In genomic region chr16:24153943-24154342, GRCm38 (mm10) we compare ENCODE assay signal across 13 mouse cellular contexts.
DNase-seq lines count a peak whose midpoint lies in the region; ATAC-seq and TF ChIP-seq lines count a peak whose summit lies in the region.
"Had no signal": no experiment of that assay in that cellular context is flagged by ENCODE, and none has a peak within 500 bp of the region (broad histone marks: within the 10 kb centered on the region; RNA-seq: fewer than 3 reads in every experiment).

No protein-coding gene starts in this region.

- TF ChIP-seq CTCF in thymus, adult 2 months (IDR thresholded peaks at IDR 0.05; ENCODE audit: borderline replicate concordance, control insufficient read depth, extremely low read depth, insufficient read depth, low read length, poor library complexity): no peak

- no peak overlapping the region for H3K4me3 ChIP-seq in thymus, adult 2 months (ENCODE audit: control insufficient read depth, insufficient read depth, low read length)
- H3K4me3 ChIP-seq: forebrain, embryonic 12.5 days; heart, embryonic 15.5 days had no signal

- ATAC-seq in inflammation-experienced regulatory T-cells, adult 6 months: peak; percentile 28

- H3K27ac ChIP-seq in thymus, adult 2 months (ENCODE audit: control insufficient read depth, insufficient read depth, low read length): peak overlapping the region; percentile 9; the same call in 1 of the 2 replicates
- H3K27ac ChIP-seq: forebrain, embryonic 12.5 days; heart, embryonic 15.5 days; liver, embryonic 14.5 days had no signal

- H3K27me3 ChIP-seq in thymus, adult 2 months (ENCODE audit: control insufficient read depth, insufficient read depth, low read length): no peaks in the 10 kb centered on the region
- H3K27me3 ChIP-seq: forebrain, embryonic 12.5 days; heart, embryonic 15.5 days had no signal

- DNase-seq in A20 (ENCODE audit: low read depth, low spot score): peak; percentile 76
- DNase-seq in T-cell, adult 2 months (ENCODE audit: low spot score): peak; percentile 88
- peak; percentile 54 for DNase-seq in thymus, adult 2 months
- no peak for DNase-seq in testis, postnatal 10 days (ENCODE audit: low spot score)
- DNase-seq in urinary bladder, postnatal 14 days (ENCODE audit: low spot score): no peak
- DNase-seq in urinary bladder, postnatal 25 days (ENCODE audit: low spot score): no peak
- DNase-seq: gastrocnemius, postnatal 25 days; kidney, postnatal 10 days had no signal

- 0% methylated on average over 1 of the region's 1 CpGs for WGBS in thymus, adult 2 months

- TF ChIP-seq POLR2A in thymus, adult 2 months (IDR thresholded peaks at IDR 0.05; ENCODE audit: control insufficient read depth, extremely low read depth, insufficient read depth, low read length, poor library complexity): no peak

- H3K36me3 ChIP-seq in thymus, adult 2 months (ENCODE audit: control insufficient read depth, insufficient read depth, low read length): no peaks in the 10 kb centered on the region
- H3K36me3 ChIP-seq: forebrain, embryonic 12.5 days; G1E; heart, embryonic 15.5 days had no signal

- peaks cover 31% of the 10 kb centered on the region for H3K4me1 ChIP-seq in thymus, adult 2 months (replicated peaks; ENCODE audit: control insufficient read depth, insufficient read depth, low read length)
- H3K4me1 ChIP-seq: forebrain, embryonic 12.5 days had no signal

Comparison
In these comparisons a context has a peak if more than half of its experiments do, and no peak if none do; other contexts are left out.
1. DNase-seq: peak in A20 (single experiment), T-cell, adult 2 months (single experiment) and thymus, adult 2 months (single experiment); none in testis, postnatal 10 days (single experiment), urinary bladder, postnatal 14 days (single experiment) and urinary bladder, postnatal 25 days (single experiment).